Mouse (Mus musculus) midbrain, embryonic 12.5 days (tissue): ENCODE measurements at regions not wholly inside any gene's neighbourhood (a gene's known extent, or its start where the extent isn't known, plus 50 kb on each side); places are given as distances from the start of the nearest gene placed in this dataset. TPM values are rescaled to one million over a fixed set of nuclear protein-coding genes. Genes with fewer than 3 reads are reported as not detected.

Experiments used
- microRNA-seq: library from miRNA; unstranded; fragments of <30 nt; microRNA quantifications from one replicate; pipeline ENCODE4, GENCODE M21; 2017

Small RNAs in the stretch of these regions (microRNA-seq; reads per million reads assigned to microRNA genes)
- not detected for gene Mir6401
